Mouse (Mus musculus) embryonic fibroblast, embryonic 13.5 days (primary cell): ENCODE results near the gene Psmc2. TPM values are rescaled to one million over a fixed set of nuclear protein-coding genes. Genes with fewer than 3 reads are reported as not detected.

Experiments
- H3K27ac ChIP-seq: 2 replicates; pipeline ENCODE4 v1.5.1; 2012; ENCODE audit warnings: low read length, control low read depth, inconsistent platforms; ENCODE audit not compliant: insufficient read depth
- H3K4me1 ChIP-seq: 2 replicates; pipeline ENCODE4 v1.6.1; 2011; ENCODE audit warnings: low read length; ENCODE audit not compliant: control insufficient read depth, insufficient read depth
- H3K4me3 ChIP-seq: 2 replicates; pipeline ENCODE4 v1.5.1; 2011; ENCODE audit warnings: mild to moderate bottlenecking, control low read depth, low read length; ENCODE audit not compliant: insufficient read depth
- CTCF ChIP-seq: IDR thresholded peaks from 2 replicates; pipeline ENCODE4 v1.5.1; 2011; ENCODE audit warnings: mild to moderate bottlenecking, control low read depth, low read length, moderate library complexity, borderline replicate concordance; ENCODE audit not compliant: insufficient read depth
- POLR2A ChIP-seq: IDR thresholded peaks from 2 replicates; pipeline ENCODE4 v1.6.1; 2011; ENCODE audit warnings: low read depth, mild to moderate bottlenecking, control low read depth, low read length, moderate library complexity
- polyA plus RNA-seq: library from polyadenylated mRNA; stranded (reverse); fragments of >200 nt; gene quantifications from 2 replicates; pipeline ENCODE4 v1.2.4, GENCODE M21; 2011; ENCODE audit warnings: low read depth; ENCODE audit not compliant: missing spikeins, insufficient read length

Gene Psmc2
- polyA plus RNA-seq, 1 experiment: 108 TPM

GRCm38 (mm10) chr5:21802907-21803306, 17.8 kb downstream of the Psmc2 start:
- TF ChIP-seq POLR2A: no peak
- Histone ChIP-seq H3K4me1 (no peaks in the 10 kb centered on the region), H3K27ac (no peak overlapping the region), H3K4me3 (no peak overlapping the region)

GRCm38 (mm10) chr5:21803691-21804188, 18.7 kb downstream of the Psmc2 start:
- TF ChIP-seq CTCF (no peak), POLR2A (no peak)
- Histone ChIP-seq H3K4me3 (no peak overlapping the region), H3K27ac (no peak overlapping the region), H3K4me1 (no peaks in the 10 kb centered on the region)

GRCm38 (mm10) chr5:21804837-21805236, 19.8 kb downstream of the Psmc2 start:
- no peak for TF ChIP-seq CTCF
- TF ChIP-seq POLR2A: no peak
- H3K4me1 ChIP-seq: no peaks in the 10 kb centered on the region
- no peak overlapping the region for H3K4me3 ChIP-seq
- no peak overlapping the region for H3K27ac ChIP-seq

GRCm38 (mm10) chr5:21810924-21811323, 25.8 kb downstream of the Psmc2 start:
- TF ChIP-seq CTCF (no peak), POLR2A (no peak)
- Histone ChIP-seq H3K27ac (no peak overlapping the region), H3K4me1 (no peaks in the 10 kb centered on the region), H3K4me3 (no peak overlapping the region)

- Histone ChIP-seq H3K4me1 (no peaks in the 10 kb centered on the region), H3K27ac (no peak overlapping the region), H3K4me3 (no peak overlapping the region)
- TF ChIP-seq CTCF: peak; percentile 33; the same call in 1 of the 2 replicates
- TF ChIP-seq POLR2A: no peak
These were observed 28.9 kb downstream of the Psmc2 start for GRCm38 (mm10) chr5:21813994-21814393.

GRCm38 (mm10) chr5:21826370-21826769, 41.3 kb downstream of the Psmc2 start:
- Histone ChIP-seq H3K4me1 (no peaks in the 10 kb centered on the region), H3K27ac (no peak overlapping the region), H3K4me3 (no peak overlapping the region)
- TF ChIP-seq POLR2A (no peak), CTCF (no peak)

- no peak overlapping the region for H3K4me3 ChIP-seq
- H3K4me1 ChIP-seq: no peaks in the 10 kb centered on the region
- TF ChIP-seq POLR2A (no peak), CTCF (no peak)
- H3K27ac ChIP-seq: no peak overlapping the region
These were observed 42.6 kb downstream of the Psmc2 start for GRCm38 (mm10) chr5:21827643-21828042.

- H3K4me1 ChIP-seq: no peaks in the 10 kb centered on the region
- no peak overlapping the region for H3K27ac ChIP-seq
- no peak overlapping the region for H3K4me3 ChIP-seq
- TF ChIP-seq POLR2A (no peak), CTCF (no peak)
These were observed 43.8 kb downstream of the Psmc2 start for GRCm38 (mm10) chr5:21828855-21829254.

GRCm38 (mm10) chr5:21831761-21832160, 46.7 kb downstream of the Psmc2 start:
- Histone ChIP-seq H3K4me3 (no peak overlapping the region), H3K27ac (no peak overlapping the region), H3K4me1 (no peaks in the 10 kb centered on the region)
- TF ChIP-seq CTCF: no peak
- TF ChIP-seq POLR2A: no peak

GRCm38 (mm10) chr5:21844676-21845075, 59.6 kb downstream of the Psmc2 start:
- TF ChIP-seq CTCF: no peak
- no peak for TF ChIP-seq POLR2A
- no peaks in the 10 kb centered on the region for H3K4me1 ChIP-seq
- H3K4me3 ChIP-seq: no peak overlapping the region
- H3K27ac ChIP-seq: no peak overlapping the region

- TF ChIP-seq CTCF (no peak), POLR2A (no peak)
- Histone ChIP-seq H3K4me1 (no peaks in the 10 kb centered on the region), H3K4me3 (no peak overlapping the region), H3K27ac (no peak overlapping the region)
These were observed 61.7 kb downstream of the Psmc2 start for GRCm38 (mm10) chr5:21846616-21847290.
